Mouse (Mus musculus) lung, adult 2 months (tissue): Measurements from ENCODE around the gene Ociad1. TPM values are rescaled to one million over a fixed set of nuclear protein-coding genes. Genes with fewer than 3 reads are reported as not detected.

Experiments
- DNase-seq: peaks from one replicate; pipeline ENCODE4 v3.0.0; 2022
- H3K4me1 ChIP-seq: fragments of 200-500 bp; 2 replicates; pipeline ENCODE4 v1.6.1; 2011; ENCODE audit warnings: low read length; ENCODE audit not compliant: control insufficient read depth, insufficient read depth
- H3K4me3 ChIP-seq: fragments of 200-500 bp; replicated peaks from 2 replicates; pipeline ENCODE3; 2011; ENCODE audit warnings: low read depth, mild to moderate bottlenecking, control low read depth, low read length; ENCODE audit errors: extremely low read depth
- CTCF ChIP-seq: fragments of 200-500 bp; IDR thresholded peaks from 2 replicates; pipeline ENCODE4 v1.5.1; 2011; ENCODE audit warnings: mild to moderate bottlenecking, low read length, control low read depth; ENCODE audit not compliant: insufficient read depth
- POLR2A ChIP-seq: fragments of 200-500 bp; IDR thresholded peaks from 2 replicates; pipeline ENCODE4 v1.6.1; 2011; ENCODE audit warnings: low read depth, mild to moderate bottlenecking, control low read depth, low read length, borderline replicate concordance; ENCODE audit errors: extremely low read depth
- WGBS: fragments of 180-500 bp; shearing (Covaris S2); methylation state at CpG from one replicate; pipeline ENCODE4 v1.1.7; 2018; 5-methylcytosine and 5-hydroxymethylcytosine counted together
- polyA plus RNA-seq: library from polyadenylated mRNA; depleted of rRNA; stranded (reverse); fragments of >200 nt; gene quantifications from 2 replicates; pipeline ENCODE4 v1.2.3, GENCODE M21; 2012; rRNA removed

The Ociad1 gene
- polyA plus RNA-seq, 1 experiment, result 58.4 TPM

DNA sequence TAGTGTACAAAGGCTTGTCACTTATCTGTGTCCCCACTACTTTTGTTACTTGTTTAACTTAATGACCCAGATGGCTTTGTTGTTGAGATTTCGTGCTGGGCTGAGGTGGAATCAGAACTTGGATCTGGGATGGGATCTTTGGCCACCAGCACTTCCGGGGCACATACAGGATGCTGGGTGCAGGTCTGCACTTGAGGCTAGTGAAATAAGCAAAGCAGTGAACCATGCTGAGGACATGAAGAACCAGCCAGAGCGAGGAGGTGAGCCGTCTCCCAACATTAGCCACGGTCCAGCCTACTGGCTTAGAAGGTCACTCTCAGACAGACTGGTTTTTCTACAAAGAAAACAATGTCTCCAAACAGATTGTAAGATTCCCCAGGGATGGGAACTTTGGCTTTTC, 56.9 kb downstream of the Ociad1 start:
- no peak for DNase-seq
- Histone ChIP-seq H3K4me1 (no peaks in the 10 kb centered on the region), H3K4me3 (no peak overlapping the region)
- 64% methylated on average over 5 of the region's 5 CpGs for WGBS
- TF ChIP-seq CTCF (no peak), POLR2A (no peak)

DNA sequence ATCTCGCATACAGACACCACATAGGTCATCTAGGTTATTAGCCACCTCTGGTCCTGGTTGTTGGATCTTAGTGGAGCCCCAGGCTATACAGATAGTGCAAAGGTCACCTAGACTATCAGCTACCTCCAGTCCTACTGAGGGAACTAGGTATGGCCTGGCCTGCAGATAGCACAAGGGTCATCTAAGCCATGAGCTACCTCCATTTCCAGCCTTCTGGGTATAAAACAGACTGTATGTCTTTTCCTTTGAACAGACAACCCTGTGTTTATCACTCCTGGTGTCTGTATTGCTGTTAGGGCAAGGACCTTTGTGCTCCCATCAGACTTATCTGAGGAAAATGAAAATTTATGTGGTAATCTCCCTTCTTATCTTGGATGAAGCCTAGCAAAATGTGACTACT, 59.2 kb downstream of the Ociad1 start:
- no peak overlapping the region for H3K4me3 ChIP-seq
- no peaks in the 10 kb centered on the region for H3K4me1 ChIP-seq
- 98% methylated on average over 1 of the region's 1 CpGs for WGBS
- DNase-seq, result no peak
- no peak for TF ChIP-seq POLR2A

DNA sequence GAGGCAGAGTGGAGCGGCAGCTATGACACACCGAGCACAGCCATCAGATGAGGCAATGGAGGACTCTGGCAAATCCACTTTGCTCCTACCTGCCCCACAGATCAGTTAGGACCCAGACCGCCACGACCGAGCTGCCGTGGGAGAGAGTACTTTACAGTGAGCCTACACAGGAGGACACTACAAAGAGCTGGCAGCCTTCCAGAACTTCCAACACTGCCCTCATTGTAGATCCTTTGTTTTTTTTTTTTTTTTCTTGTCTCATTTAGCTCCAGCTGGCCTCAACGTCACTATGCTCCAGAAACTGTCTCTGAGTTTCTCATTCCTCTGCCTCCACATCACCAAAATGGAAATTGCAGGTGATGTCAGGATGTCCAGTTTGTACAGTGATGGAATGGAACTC, 60.9 kb downstream of the Ociad1 start:
- WGBS, result 60% methylated on average over 7 of the region's 7 CpGs
- H3K4me3 ChIP-seq, result no peak overlapping the region
- DNase-seq, result no peak

DNA sequence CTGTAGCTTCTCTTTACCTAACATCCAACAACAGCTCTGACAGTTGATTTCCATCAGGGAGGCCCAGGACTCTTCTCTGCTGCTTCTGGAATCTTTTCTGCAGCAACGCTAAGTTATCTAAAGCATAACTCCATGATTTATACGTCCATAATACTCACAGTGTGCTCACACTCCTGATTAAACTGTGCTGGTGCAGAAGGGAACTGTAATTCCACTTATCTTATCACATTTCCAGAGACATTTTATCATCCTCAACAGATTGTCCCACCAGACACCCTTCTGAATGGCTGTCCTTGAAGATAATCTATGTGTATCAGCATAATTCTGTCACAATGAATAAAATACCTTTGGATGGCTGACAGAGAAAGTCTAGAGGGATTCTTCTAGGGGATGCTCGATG, 61.4 kb downstream of the Ociad1 start:
- 60% methylated on average over 3 of the region's 3 CpGs for WGBS
- TF ChIP-seq POLR2A (no peak), CTCF (no peak)
- DNase-seq, result no peak
- H3K4me3 ChIP-seq, result no peak overlapping the region
- H3K4me1 ChIP-seq, result no peaks in the 10 kb centered on the region

More for the DNA sequence above, 60.9 kb downstream of the Ociad1 start:
- TF ChIP-seq CTCF (no peak), POLR2A (no peak)
- no peaks in the 10 kb centered on the region for H3K4me1 ChIP-seq

DNA sequence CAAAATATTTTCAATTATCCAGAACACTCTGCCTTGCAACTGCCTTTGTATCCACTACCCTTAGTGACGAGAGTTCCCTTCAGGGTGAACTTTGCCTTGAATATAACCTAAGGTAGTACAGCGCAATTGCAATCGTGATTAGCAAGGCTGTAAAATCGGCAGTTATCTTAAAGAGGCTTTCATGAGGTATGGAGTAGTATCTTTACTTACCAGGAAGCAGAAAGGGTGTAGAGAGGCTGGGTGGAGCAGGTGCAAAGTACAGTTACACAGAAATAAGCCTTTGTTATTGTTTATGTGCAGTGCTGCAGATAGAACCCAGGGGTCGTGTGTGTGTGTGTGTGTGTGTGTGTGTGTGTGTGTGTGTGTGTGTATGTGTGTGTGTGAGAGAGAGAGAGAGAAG, 62.8 kb downstream of the Ociad1 start:
- 68% methylated on average over 5 of the region's 5 CpGs for WGBS
- TF ChIP-seq CTCF (no peak), POLR2A (no peak)
- no peak for DNase-seq
- H3K4me3 ChIP-seq, result no peak overlapping the region
- no peaks in the 10 kb centered on the region for H3K4me1 ChIP-seq

DNA sequence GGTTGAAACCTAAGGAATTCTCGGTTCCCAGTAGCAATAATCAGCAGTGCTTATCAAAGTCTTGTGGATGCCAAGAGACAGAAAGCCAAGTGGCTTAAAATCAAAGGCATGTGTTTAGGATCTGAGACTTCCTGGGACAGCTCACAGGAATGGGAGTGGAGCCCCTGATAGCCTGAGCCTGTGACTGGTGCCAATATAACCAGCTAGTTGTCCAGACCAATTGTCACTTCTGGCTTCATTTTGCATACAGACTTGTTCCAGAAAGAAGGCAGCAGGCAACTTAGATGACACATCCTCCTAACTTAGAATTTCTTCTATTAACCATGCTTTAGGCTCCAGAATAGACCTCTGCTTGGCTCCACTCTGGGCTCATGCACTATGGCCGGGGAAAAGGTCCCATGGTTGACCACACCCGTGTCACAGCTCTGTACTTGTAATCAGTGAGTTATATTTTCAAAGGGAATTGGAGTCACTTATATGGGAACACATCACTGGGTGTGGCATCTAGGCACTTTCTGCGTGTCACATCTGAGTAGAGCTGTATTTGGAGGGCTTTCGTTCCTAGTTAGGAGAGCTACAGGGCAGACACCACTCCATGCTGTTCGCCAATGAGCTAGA, 66.7 kb downstream of the Ociad1 start:
- WGBS, result 56% methylated on average over 6 of the region's 6 CpGs
- TF ChIP-seq CTCF, result no peak
- TF ChIP-seq POLR2A, result no peak
- DNase-seq, result no peak
- H3K4me3 ChIP-seq, result no peak overlapping the region
- no peaks in the 10 kb centered on the region for H3K4me1 ChIP-seq

DNA sequence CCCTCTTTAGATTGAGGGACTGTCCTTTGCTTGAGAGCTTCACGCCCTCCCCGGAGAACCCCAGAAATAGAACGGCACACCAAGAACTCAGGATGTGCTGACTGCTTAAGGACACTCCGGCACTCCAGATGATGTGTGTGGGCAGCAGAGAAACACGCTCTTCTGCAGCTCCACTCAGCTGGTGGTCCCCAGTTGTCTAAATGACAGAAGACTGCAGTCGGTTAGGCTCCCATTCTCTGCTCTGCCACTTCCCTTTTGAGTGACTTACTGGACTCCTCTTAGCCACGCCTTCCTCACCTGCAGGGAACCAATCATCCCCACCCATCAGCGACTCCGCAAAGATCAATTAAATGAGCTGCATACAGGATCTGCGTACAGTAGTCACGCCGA, 67.2 kb downstream of the Ociad1 start:
- TF ChIP-seq CTCF (no peak), POLR2A (no peak)
- no peak overlapping the region for H3K4me3 ChIP-seq
- no peak for DNase-seq
- WGBS, result 36% methylated on average over 12 of the region's 12 CpGs
- no peaks in the 10 kb centered on the region for H3K4me1 ChIP-seq

DNA sequence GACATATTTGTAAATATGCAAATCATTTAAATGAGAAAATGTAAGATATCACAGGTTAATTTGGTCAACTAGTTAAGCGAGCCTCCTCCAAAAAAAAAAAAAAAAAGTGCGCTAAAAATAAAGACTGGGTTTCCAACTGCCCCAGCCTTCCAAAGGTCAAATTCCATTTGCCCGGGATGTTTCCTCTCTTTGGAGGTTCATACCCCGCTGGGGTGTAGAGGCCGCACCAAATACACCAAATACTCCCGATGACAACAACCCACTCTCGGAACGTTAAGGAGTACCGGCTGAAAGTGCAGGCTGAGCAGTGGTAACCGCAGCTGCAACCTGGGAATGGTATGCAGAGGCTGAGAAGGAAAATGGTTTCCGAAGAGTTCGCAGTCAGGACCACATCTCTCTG, 67.7 kb downstream of the Ociad1 start:
- 31% methylated on average over 12 of the region's 12 CpGs for WGBS
- DNase-seq, result no peak

DNA sequence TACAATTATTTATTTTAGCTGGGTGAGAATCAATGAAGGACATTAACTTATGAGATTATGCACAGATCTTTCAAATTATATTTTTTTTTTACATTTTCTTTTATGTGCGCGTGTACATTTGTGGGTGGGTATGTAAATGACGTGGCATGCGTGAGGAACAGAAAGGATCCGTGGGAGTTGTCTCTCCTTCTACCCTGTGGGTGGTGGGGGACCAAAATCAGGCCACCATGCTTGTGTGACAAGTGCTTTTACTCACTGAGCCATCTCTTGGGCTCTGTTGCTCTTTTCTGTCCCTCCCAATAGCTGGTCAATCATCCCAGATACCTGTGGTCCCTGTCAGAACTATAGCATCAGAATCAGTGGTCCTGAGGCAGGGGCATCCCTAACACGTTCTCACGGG, 69.8 kb downstream of the Ociad1 start:
- Histone ChIP-seq H3K4me3 (no peak overlapping the region), H3K4me1 (no peaks in the 10 kb centered on the region)
- 87% methylated on average over 7 of the region's 7 CpGs for WGBS
- no peak for DNase-seq
- TF ChIP-seq POLR2A (no peak), CTCF (no peak)

More for the DNA sequence above, 67.7 kb downstream of the Ociad1 start:
- no peak overlapping the region for H3K4me3 ChIP-seq
- H3K4me1 ChIP-seq, result no peaks in the 10 kb centered on the region
- TF ChIP-seq CTCF (no peak), POLR2A (no peak)

DNA sequence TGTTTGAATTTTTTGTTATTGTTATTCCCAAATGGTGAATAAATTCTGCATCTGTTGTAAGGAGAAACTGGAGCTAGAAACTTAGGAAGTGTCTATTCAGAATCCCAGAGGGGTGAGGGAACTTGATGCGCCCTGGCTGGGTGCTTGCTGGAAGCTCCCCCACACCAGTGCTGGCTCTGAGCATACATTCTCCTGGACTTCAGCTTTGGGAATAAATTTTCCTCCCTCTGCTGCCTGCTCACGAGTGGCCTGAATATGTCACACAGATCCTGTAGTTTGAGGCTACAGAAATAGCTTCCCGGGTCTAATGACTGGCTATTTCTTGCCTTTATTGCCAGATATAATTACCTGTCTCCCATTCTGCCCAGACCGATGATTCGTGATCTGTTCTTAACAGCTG, 70.2 kb downstream of the Ociad1 start:
- DNase-seq, result no peak
- 86% methylated on average over 5 of the region's 5 CpGs for WGBS
- no peaks in the 10 kb centered on the region for H3K4me1 ChIP-seq
- H3K4me3 ChIP-seq, result no peak overlapping the region
- no peak for TF ChIP-seq CTCF

Other genes with a start within 250 kb of the Ociad1 start
- gene Fryl, start 36.2 kb upstream of the Ociad1 start, polyA plus RNA-seq, result 59.5 and 72.1 TPM in 2 replicates
- 3.0 and 4.3 TPM in 2 replicates for gene Ociad2, start 48.2 kb downstream of the Ociad1 start, polyA plus RNA-seq
- 0.06 and 0.78 TPM in 2 replicates for gene Cwh43, start 113.3 kb downstream of the Ociad1 start, polyA plus RNA-seq
- 3.4 and 6.4 TPM in 2 replicates for gene Dcun1d4, start 188.2 kb downstream of the Ociad1 start, polyA plus RNA-seq